Comparison of ENCODE assay signal across 1 mouse cellular context in the genomic region with DNA sequence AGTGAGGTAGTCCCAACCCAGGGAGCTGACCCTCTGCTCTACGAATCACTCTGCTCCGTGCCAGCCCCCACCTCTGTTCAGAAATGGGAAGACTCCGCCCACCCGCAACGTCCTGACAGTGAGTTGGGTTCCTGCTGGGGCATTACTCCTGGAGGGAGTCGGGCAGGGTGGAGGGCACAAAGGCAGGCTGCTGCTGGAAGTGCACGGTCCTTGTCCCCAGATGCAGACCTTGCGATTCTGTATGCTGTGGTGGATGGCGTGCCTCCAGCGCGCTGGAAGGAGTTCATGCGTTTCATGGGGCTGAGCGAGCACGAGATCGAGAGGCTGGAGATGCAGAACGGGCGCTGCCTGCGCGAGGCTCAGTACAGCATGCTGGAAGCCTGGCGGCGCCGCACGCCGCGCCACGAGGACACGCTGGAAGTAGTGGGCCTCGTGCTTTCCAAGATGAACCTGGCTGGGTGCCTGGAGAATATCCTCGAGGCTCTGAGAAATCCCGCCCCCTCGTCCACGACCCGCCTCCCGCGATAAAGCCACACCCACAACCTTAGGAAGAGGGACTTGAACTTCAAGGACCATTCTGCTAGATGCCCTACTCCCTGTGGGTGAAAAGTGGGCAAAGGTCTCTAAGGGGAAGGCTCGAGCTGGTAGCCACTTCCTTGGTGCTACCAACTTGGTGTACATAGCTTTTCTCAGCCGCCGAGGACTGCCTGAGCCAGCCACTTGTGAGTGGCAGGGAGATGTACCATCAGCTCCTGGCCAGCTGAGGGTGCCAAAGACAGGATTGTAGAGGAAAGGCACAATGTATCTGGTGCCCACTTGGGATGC.
TF ChIP-seq lines count a peak whose summit lies in the region.

No protein-coding gene starts in this region.

TF ChIP-seq in MEL, 35 proteins besides CTCF, POLR2A, EP300 and RAD21:
- TF ChIP-seq KAT2A (conservative IDR thresholded peaks at IDR 0.05; ENCODE audit: low read depth, low read length), result no peak
- no peak for TF ChIP-seq NELFE (IDR thresholded peaks at IDR 0.05; ENCODE audit: low read depth, low read length)
- TF ChIP-seq UBTF (IDR thresholded peaks at IDR 0.05; ENCODE audit: borderline replicate concordance, insufficient read depth, low read depth, low read length), result no peak
- no peak for TF ChIP-seq ELF1 (IDR thresholded peaks at IDR 0.05; ENCODE audit: low read depth, low read length)
- TF ChIP-seq NRF1 (IDR thresholded peaks at IDR 0.05; ENCODE audit: insufficient read depth, low read depth, low read length, poor library complexity, severe bottlenecking), result no peak
- TF ChIP-seq ZC3H11A (IDR thresholded peaks at IDR 0.05; ENCODE audit: low read depth, low read length), result no peak
- no peak for TF ChIP-seq MXI1 (IDR thresholded peaks at IDR 0.05; ENCODE audit: low read depth, low read length)
- TF ChIP-seq ZNF384 (IDR thresholded peaks at IDR 0.05; ENCODE audit: low read depth, low read length), result no peak
TF ChIP-seq in MEL: peak in this region for 0.
